Mouse (Mus musculus) megakaryocyte, embryonic 14.5 days (primary cell): Measurements from ENCODE around the gene Olfr553.

Source experiments
- FLI1 ChIP-seq: IDR thresholded peaks from 2 replicates; pipeline ENCODE4 v1.6.1; 2012; ENCODE audit warnings: low read length, inconsistent platforms, mixed read lengths
- GATA1 ChIP-seq: IDR thresholded peaks from 3 replicates; pipeline ENCODE4 v1.6.1; 2012; ENCODE audit warnings: mixed read lengths, low read length, inconsistent platforms, borderline replicate concordance

GRCm38 (mm10) chr7:102658523-102658922 lies 40.5 kb upstream of the Olfr553 start, which contains the start of gene Olfr555:
- TF ChIP-seq GATA1 (no peak), FLI1 (no peak)
